Mouse (Mus musculus): ENCODE results near the gene Rbp2. TPM values are rescaled to one million over a fixed set of nuclear protein-coding genes. Genes with fewer than 3 reads are reported as not detected.

Rbp2 gene
- polyA plus RNA-seq, 1 experiment from 2014 or later = 0.37 TPM

- no peaks in the 10 kb centered on the region for H3K36me3 ChIP-seq
- 0 out of 2 replicates have a peak, but pooled peaks cover 2% of the 10 kb centered on the region for H3K4me1 ChIP-seq
- ATAC-seq (ENCODE audit: insufficient number of reproducible peaks, insufficient read depth, low FRiP score, low TSS enrichment, low read depth) = no peak
- 55% methylated on average over 4 of the region's 4 CpGs for WGBS
- H3K4me3 ChIP-seq = no peak overlapping the region
- H3K4me2 ChIP-seq = no peak overlapping the region
- H3K27me3 ChIP-seq = no peaks in the 10 kb centered on the region
- no peak overlapping the region for H3K27ac ChIP-seq
- no peak overlapping the region for H3K9ac ChIP-seq
- no peaks in the 10 kb centered on the region for H3K9me3 ChIP-seq
Observed at GRCm38 (mm10) chr9:98490128-98490527, 4.2 kb downstream of the Rbp2 start.

DNA sequence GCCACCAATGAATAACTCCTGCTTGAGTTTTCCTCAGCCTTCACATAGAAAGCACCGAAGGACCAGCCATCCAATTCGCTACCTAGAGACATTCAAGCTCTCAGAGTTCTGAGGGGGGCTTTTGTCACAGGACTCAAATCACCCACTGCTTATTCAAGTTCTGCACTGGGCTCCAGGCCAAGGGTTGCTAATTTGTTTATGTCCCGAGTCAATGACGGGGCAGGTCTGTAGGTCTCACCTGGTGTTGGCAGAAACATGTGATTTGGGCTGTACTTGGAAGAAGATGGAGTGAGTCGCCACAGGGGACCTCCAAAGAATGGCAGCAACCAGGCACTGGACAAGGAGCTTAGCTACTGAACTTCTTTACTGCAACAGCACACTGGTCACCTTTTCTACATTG lies 5.2 kb downstream of the Rbp2 start:
- H3K27ac ChIP-seq = no peak overlapping the region
- ATAC-seq (ENCODE audit: insufficient number of reproducible peaks, insufficient read depth, low FRiP score, low TSS enrichment, low read depth) = no peak
- WGBS = 88% methylated on average over 5 of the region's 5 CpGs

DNA sequence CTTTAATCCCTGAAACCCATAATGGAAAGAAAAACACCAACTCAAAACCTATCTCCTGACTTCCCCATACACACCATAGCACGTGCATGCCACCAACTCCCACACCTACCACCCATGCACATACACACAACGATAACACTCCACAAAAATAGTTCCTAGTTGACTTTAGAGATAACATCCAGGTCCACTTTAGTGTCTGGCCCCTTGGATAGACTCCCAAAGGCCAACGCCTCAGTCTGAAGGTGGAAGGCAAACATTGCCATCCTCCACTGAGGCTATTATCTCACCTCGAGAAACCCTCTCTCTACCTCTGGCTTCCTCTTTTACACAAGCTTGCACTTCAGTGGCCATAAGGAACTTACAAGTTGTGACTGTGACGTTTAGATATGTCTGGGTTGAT lies 6.3 kb downstream of the Rbp2 start:
- WGBS = 84% methylated on average over 5 of the region's 5 CpGs
- H3K9ac ChIP-seq = no peak overlapping the region
- 0 out of 2 replicates have a peak, but pooled peaks cover 2% of the 10 kb centered on the region for H3K4me1 ChIP-seq
- no peak overlapping the region for H3K27ac ChIP-seq
- no peak for ATAC-seq (ENCODE audit: insufficient number of reproducible peaks, insufficient read depth, low FRiP score, low TSS enrichment, low read depth)
- no peak overlapping the region for H3K4me2 ChIP-seq
- no peak overlapping the region for H3K4me3 ChIP-seq
- no peaks in the 10 kb centered on the region for H3K27me3 ChIP-seq
- no peaks in the 10 kb centered on the region for H3K9me3 ChIP-seq
- H3K36me3 ChIP-seq = no peaks in the 10 kb centered on the region

More for the DNA sequence above, 5.2 kb downstream of the Rbp2 start:
- Histone ChIP-seq H3K9me3 (no peaks in the 10 kb centered on the region), H3K27me3 (no peaks in the 10 kb centered on the region), H3K4me3 (no peak overlapping the region), H3K9ac (no peak overlapping the region), H3K4me1 (0 out of 2 replicates have a peak, but pooled peaks cover 2% of the 10 kb centered on the region), H3K36me3 (no peaks in the 10 kb centered on the region), H3K4me2 (no peak overlapping the region)

DNA sequence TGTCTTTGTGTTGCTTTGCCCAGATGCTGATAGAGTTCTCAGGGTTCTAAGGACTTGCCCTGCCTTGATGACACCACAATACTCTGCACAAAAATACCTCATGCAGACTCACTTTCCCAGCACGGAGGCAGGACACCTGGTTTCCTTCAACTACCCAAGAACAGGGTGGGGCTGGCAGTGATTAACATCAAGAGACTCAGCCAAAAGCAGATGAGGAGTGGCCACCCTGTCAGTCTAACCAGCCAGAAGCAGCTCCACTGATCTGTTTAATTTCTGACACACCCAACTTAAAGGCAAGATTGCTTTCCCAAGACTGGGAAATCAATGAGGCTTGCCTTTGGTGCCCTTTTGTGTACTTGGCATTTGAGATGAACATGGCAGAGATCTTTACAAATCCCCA lies 6.9 kb downstream of the Rbp2 start:
- H3K4me3 ChIP-seq = no peak overlapping the region

DNA sequence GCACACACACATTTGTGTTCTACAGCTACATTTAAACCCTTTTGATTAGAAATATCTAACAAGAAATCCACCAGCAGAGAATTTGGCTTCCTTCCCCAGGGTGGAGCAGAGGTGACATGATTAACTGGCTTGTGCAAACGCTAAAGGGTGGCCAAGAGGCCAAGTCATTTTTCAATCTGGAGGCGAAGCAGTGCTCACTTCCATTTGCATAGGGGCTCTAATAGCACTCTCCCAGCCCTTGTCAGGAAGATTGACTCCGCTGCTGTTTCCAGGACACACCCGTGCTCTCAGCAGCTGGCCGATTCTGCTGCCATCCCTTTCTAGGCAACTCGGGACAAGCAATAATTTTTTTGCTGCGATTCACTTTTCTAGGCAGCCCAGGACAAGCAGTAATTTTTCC lies 11.2 kb downstream of the Rbp2 start:
- H3K9me3 ChIP-seq = no peaks in the 10 kb centered on the region
- no peak overlapping the region for H3K27ac ChIP-seq
- no peak for ATAC-seq (ENCODE audit: insufficient number of reproducible peaks, insufficient read depth, low FRiP score, low TSS enrichment, low read depth)
- no peak overlapping the region for H3K4me3 ChIP-seq
- no peak overlapping the region for H3K9ac ChIP-seq
- H3K36me3 ChIP-seq = no peaks in the 10 kb centered on the region
- no peaks in the 10 kb centered on the region for H3K27me3 ChIP-seq
- H3K4me2 ChIP-seq = no peak overlapping the region
- peaks cover 9% of the 10 kb centered on the region; the same call in 1 of the 2 replicates for H3K4me1 ChIP-seq
- 55% methylated on average over 7 of the region's 7 CpGs for WGBS

More for the DNA sequence above, 6.9 kb downstream of the Rbp2 start:
- Histone ChIP-seq H3K27ac (no peak overlapping the region), H3K9ac (no peak overlapping the region), H3K36me3 (no peaks in the 10 kb centered on the region), H3K4me2 (no peak overlapping the region), H3K4me1 (0 out of 2 replicates have a peak, but pooled peaks cover 4% of the 10 kb centered on the region), H3K27me3 (no peaks in the 10 kb centered on the region), H3K9me3 (no peaks in the 10 kb centered on the region)
- no peak for ATAC-seq (ENCODE audit: insufficient number of reproducible peaks, insufficient read depth, low FRiP score, low TSS enrichment, low read depth)
- WGBS = 32% methylated on average over 1 of the region's 1 CpGs

GRCm38 (mm10) chr9:98497990-98498389 lies 12.1 kb downstream of the Rbp2 start:
- no peak for ATAC-seq (ENCODE audit: insufficient number of reproducible peaks, insufficient read depth, low FRiP score, low TSS enrichment, low read depth)
- Histone ChIP-seq H3K4me1 (peaks cover 9% of the 10 kb centered on the region; the same call in 1 of the 2 replicates), H3K4me2 (no peak overlapping the region), H3K27me3 (no peaks in the 10 kb centered on the region), H3K36me3 (no peaks in the 10 kb centered on the region), H3K9me3 (no peaks in the 10 kb centered on the region), H3K27ac (no peak overlapping the region), H3K4me3 (no peak overlapping the region), H3K9ac (no peak overlapping the region)
- WGBS = 44% methylated on average over 6 of the region's 6 CpGs

GRCm38 (mm10) chr9:98498717-98499268 lies 12.9 kb downstream of the Rbp2 start:
- H3K4me3 ChIP-seq = no peak overlapping the region
- no peak overlapping the region for H3K27ac ChIP-seq
- H3K9ac ChIP-seq = no peak overlapping the region
- H3K36me3 ChIP-seq = no peaks in the 10 kb centered on the region
- H3K4me1 ChIP-seq = peaks cover 9% of the 10 kb centered on the region; the same call in 1 of the 2 replicates
- no peaks in the 10 kb centered on the region for H3K27me3 ChIP-seq
- H3K4me2 ChIP-seq = no peak overlapping the region
- no peak for ATAC-seq (ENCODE audit: insufficient number of reproducible peaks, insufficient read depth, low FRiP score, low TSS enrichment, low read depth)
- H3K9me3 ChIP-seq = no peaks in the 10 kb centered on the region
- WGBS = 85% methylated on average over 17 of the region's 17 CpGs

DNA sequence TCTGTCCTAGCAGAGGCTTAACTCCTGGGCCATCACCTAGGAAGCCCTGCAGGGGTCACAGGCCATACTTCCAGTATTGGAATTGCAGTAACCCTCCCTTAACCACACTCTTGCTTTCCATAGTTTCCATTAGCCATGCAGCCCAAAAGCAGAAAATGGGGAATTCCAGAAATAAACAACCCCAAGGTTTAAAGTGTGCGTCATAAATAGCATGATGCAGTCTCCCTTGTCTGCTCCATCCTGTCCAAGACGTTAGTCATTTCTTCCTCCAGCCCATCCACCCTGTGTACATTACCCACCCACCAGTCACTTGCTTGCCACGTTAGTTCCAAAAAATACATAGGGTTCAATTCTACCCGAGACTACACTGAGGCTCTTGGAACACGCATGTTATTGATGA lies 13.7 kb downstream of the Rbp2 start:
- no peaks in the 10 kb centered on the region for H3K9me3 ChIP-seq
- no peak for ATAC-seq (ENCODE audit: insufficient number of reproducible peaks, insufficient read depth, low FRiP score, low TSS enrichment, low read depth)
- no peak overlapping the region for H3K27ac ChIP-seq
- 88% methylated on average over 5 of the region's 5 CpGs for WGBS
- no peak overlapping the region for H3K4me3 ChIP-seq
- H3K9ac ChIP-seq = no peak overlapping the region
- no peaks in the 10 kb centered on the region for H3K27me3 ChIP-seq
- peaks cover 9% of the 10 kb centered on the region; the same call in 1 of the 2 replicates for H3K4me1 ChIP-seq
- H3K4me2 ChIP-seq = no peak overlapping the region
- no peaks in the 10 kb centered on the region for H3K36me3 ChIP-seq

GRCm38 (mm10) chr9:98507480-98507879 lies 21.6 kb downstream of the Rbp2 start:
- Histone ChIP-seq H3K4me3 (no peak overlapping the region), H3K4me2 (no peak overlapping the region), H3K9ac (no peak overlapping the region), H3K27me3 (no peaks in the 10 kb centered on the region), H3K9me3 (no peaks in the 10 kb centered on the region), H3K27ac (no peak overlapping the region), H3K4me1 (no peaks in the 10 kb centered on the region), H3K36me3 (no peaks in the 10 kb centered on the region)
- no peak for ATAC-seq (ENCODE audit: insufficient number of reproducible peaks, insufficient read depth, low FRiP score, low TSS enrichment, low read depth)
- 73% methylated on average over 6 of the region's 6 CpGs for WGBS

DNA sequence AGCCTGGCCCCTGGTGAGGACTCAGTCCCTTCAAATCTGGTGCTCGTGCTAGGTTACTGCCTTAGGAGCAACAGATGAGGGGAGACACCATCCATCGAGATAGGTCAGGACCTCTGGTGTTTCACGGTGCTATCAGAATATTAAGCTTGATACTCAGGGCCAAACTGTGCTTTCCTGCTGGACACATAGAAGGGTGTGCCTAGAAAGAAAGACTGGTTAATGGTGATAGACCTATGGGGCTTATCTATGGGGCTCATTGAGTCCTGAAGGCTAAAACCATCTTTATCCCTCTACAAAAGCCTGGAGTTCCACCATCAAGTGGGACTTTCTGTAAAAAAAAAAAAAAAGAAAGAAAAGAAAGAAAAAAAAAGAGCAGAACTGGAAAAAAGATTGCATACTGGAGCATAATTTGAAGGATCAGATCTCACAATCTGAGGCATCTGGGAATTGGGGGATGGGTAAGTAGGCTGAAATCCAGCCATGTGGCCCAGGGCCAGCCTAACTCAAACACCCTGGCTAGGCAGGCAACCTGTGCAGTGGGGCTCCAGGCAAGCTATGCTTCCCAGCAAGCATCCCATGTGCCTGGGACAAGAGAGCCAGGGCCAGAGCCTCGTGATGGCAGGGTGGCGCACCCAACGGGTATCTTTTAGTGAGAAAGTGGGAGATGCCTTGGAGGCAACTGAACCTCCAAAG lies 24.6 kb downstream of the Rbp2 start:
- 89% methylated on average over 6 of the region's 6 CpGs for WGBS

GRCm38 (mm10) chr9:98523872-98524271 lies 38.0 kb downstream of the Rbp2 start:
- ATAC-seq (ENCODE audit: insufficient number of reproducible peaks, insufficient read depth, low FRiP score, low TSS enrichment, low read depth) = no peak
- no peaks in the 10 kb centered on the region for H3K9me3 ChIP-seq
- H3K27me3 ChIP-seq = no peaks in the 10 kb centered on the region
- H3K4me3 ChIP-seq = no peak overlapping the region
- H3K27ac ChIP-seq = no peak overlapping the region
- H3K4me1 ChIP-seq = no peaks in the 10 kb centered on the region
- no peaks in the 10 kb centered on the region for H3K36me3 ChIP-seq
- H3K4me2 ChIP-seq = no peak overlapping the region
- 73% methylated on average over 2 of the region's 2 CpGs for WGBS
- no peak overlapping the region for H3K9ac ChIP-seq

More for the DNA sequence above, 24.6 kb downstream of the Rbp2 start:
- Histone ChIP-seq H3K4me3 (no peak overlapping the region), H3K9ac (no peak overlapping the region), H3K27ac (no peak overlapping the region), H3K36me3 (no peaks in the 10 kb centered on the region), H3K27me3 (no peaks in the 10 kb centered on the region), H3K4me2 (no peak overlapping the region), H3K4me1 (no peaks in the 10 kb centered on the region), H3K9me3 (no peaks in the 10 kb centered on the region)
- no peak for ATAC-seq (ENCODE audit: insufficient number of reproducible peaks, insufficient read depth, low FRiP score, low TSS enrichment, low read depth)

Data from embryonic facial prominence, embryonic 13.5 days (tissue).